Mouse (Mus musculus): ENCODE results near the gene Klk13. TPM values are rescaled to one million over a fixed set of nuclear protein-coding genes. Genes with fewer than 3 reads are reported as not detected.
"Not testable (repeated sequence)": the region's sequence is repeated elsewhere in the genome, so short reads cannot be mapped to it uniquely, and the experiment has no call there.

The Klk13 gene
- total and polyA plus RNA-seq, 3 experiments = 0.27 TPM; not detected in 2

GRCm38 (mm10) chr7:43672581-43673260 is 39.6 kb upstream of the Klk13 start:
- TF ChIP-seq TAL1 (conservative IDR thresholded peaks at IDR 0.05; ENCODE audit: low read depth, low read length) = no peak
- no peak for TF ChIP-seq POLR2AphosphoS5 (IDR thresholded peaks at IDR 0.05; ENCODE audit: insufficient replicate concordance, low read depth, low read length)
- ATAC-seq (ENCODE audit: extremely low read depth, insufficient number of reproducible peaks, low FRiP score, poor library complexity, severe bottlenecking) (no peak), DNase-seq (ENCODE audit: low spot score) (no peak)
- Histone ChIP-seq H3K9me3 (replicated peaks) (0 out of 2 replicates have a peak, but pooled peaks cover 5% of the 10 kb centered on the region), H3K27me3 (ENCODE audit: insufficient read depth, low read length) (no peaks in the 10 kb centered on the region), H3K4me3 (ENCODE audit: low read depth, low read length) (peak overlapping the region; percentile 75), H3K36me3 (replicated peaks) (peaks cover 46% of the 10 kb centered on the region), H3K4me1 (ENCODE audit: insufficient read depth, low read depth, low read length) (peaks cover 27% of the 10 kb centered on the region)

- Histone ChIP-seq H3K36me3 (replicated peaks) (peaks cover 52% of the 10 kb centered on the region), H3K4me3 (ENCODE audit: low read depth, low read length) (no peak overlapping the region; the same call in 1 of the 2 replicates), H3K9me3 (replicated peaks) (0 out of 2 replicates have a peak, but pooled peaks cover 5% of the 10 kb centered on the region), H3K4me1 (ENCODE audit: insufficient read depth, low read depth, low read length) (peaks cover 27% of the 10 kb centered on the region), H3K27me3 (ENCODE audit: insufficient read depth, low read length) (no peaks in the 10 kb centered on the region)
- no peak for ATAC-seq (ENCODE audit: extremely low read depth, insufficient number of reproducible peaks, low FRiP score, poor library complexity, severe bottlenecking)
- DNase-seq (ENCODE audit: low spot score) = no peak
- TF ChIP-seq GATA1 (IDR thresholded peaks at IDR 0.05; ENCODE audit: borderline replicate concordance, low read length) = no peak
- TF ChIP-seq POLR2AphosphoS5 (IDR thresholded peaks at IDR 0.05; ENCODE audit: insufficient replicate concordance, low read depth, low read length) = no peak
- TF ChIP-seq CTCF (IDR thresholded peaks at IDR 0.05; ENCODE audit: low read depth, low read length) = no peak
- TF ChIP-seq GATA2 (IDR thresholded peaks at IDR 0.05; ENCODE audit: borderline replicate concordance, low read depth, low read length) = no peak
- TF ChIP-seq TAL1 (conservative IDR thresholded peaks at IDR 0.05; ENCODE audit: low read depth, low read length) = no peak
These were observed 37.3 kb upstream of the Klk13 start for GRCm38 (mm10) chr7:43675091-43675490.

GRCm38 (mm10) chr7:43678517-43678916 is 33.9 kb upstream of the Klk13 start:
- ATAC-seq (ENCODE audit: extremely low read depth, insufficient number of reproducible peaks, low FRiP score, poor library complexity, severe bottlenecking) = 0 out of 2 replicates have a peak, but pooled peaks have one; percentile 36
- Histone ChIP-seq H3K4me3 (ENCODE audit: low read depth, low read length) (no peak overlapping the region), H3K4me1 (ENCODE audit: insufficient read depth, low read depth, low read length) (peaks cover 8% of the 10 kb centered on the region), H3K27me3 (ENCODE audit: insufficient read depth, low read length) (no peaks in the 10 kb centered on the region), H3K36me3 (replicated peaks) (peaks cover 49% of the 10 kb centered on the region), H3K9me3 (replicated peaks) (0 out of 2 replicates have a peak, but pooled peaks cover 5% of the 10 kb centered on the region)
- TF ChIP-seq POLR2AphosphoS5 (IDR thresholded peaks at IDR 0.05; ENCODE audit: insufficient replicate concordance, low read depth, low read length) = no peak
- no peak for TF ChIP-seq GATA2 (IDR thresholded peaks at IDR 0.05; ENCODE audit: borderline replicate concordance, low read depth, low read length)
- no peak for TF ChIP-seq TAL1 (conservative IDR thresholded peaks at IDR 0.05; ENCODE audit: low read depth, low read length)
- no peak for TF ChIP-seq GATA1 (IDR thresholded peaks at IDR 0.05; ENCODE audit: borderline replicate concordance, low read length)
- TF ChIP-seq CTCF (IDR thresholded peaks at IDR 0.05; ENCODE audit: low read depth, low read length) = peak; percentile 72
- DNase-seq (ENCODE audit: low spot score) = no peak

- Histone ChIP-seq H3K4me1 (ENCODE audit: insufficient read depth, low read depth, low read length) (no peaks in the 10 kb centered on the region), H3K36me3 (replicated peaks) (peaks cover 26% of the 10 kb centered on the region), H3K4me3 (ENCODE audit: low read depth, low read length) (no peak overlapping the region), H3K9me3 (replicated peaks) (0 out of 2 replicates have a peak, but pooled peaks cover 5% of the 10 kb centered on the region), H3K27me3 (ENCODE audit: insufficient read depth, low read length) (peaks cover 2% of the 10 kb centered on the region; the same call in 1 of the 2 replicates)
- no peak for TF ChIP-seq POLR2AphosphoS5 (IDR thresholded peaks at IDR 0.05; ENCODE audit: insufficient replicate concordance, low read depth, low read length)
- TF ChIP-seq CTCF (IDR thresholded peaks at IDR 0.05; ENCODE audit: low read depth, low read length) = peak; percentile 67
- peak; percentile 40 for DNase-seq (ENCODE audit: low spot score)
- ATAC-seq (ENCODE audit: extremely low read depth, insufficient number of reproducible peaks, low FRiP score, poor library complexity, severe bottlenecking) = no peak
These were observed 31.4 kb upstream of the Klk13 start for GRCm38 (mm10) chr7:43680960-43681359.

- not testable (repeated sequence) for H3K9me3 ChIP-seq (replicated peaks); H3K27me3 ChIP-seq (ENCODE audit: insufficient read depth, low read length); H3K4me3 ChIP-seq (ENCODE audit: low read depth, low read length); DNase-seq (ENCODE audit: low spot score); H3K4me1 ChIP-seq (ENCODE audit: insufficient read depth, low read depth, low read length); ATAC-seq (ENCODE audit: extremely low read depth, insufficient number of reproducible peaks, low FRiP score, poor library complexity, severe bottlenecking)
- H3K36me3 ChIP-seq (replicated peaks) = peaks cover 11% of the 10 kb centered on the region
These were observed 29.9 kb upstream of the Klk13 start for GRCm38 (mm10) chr7:43682511-43682910.

- H3K9me3 ChIP-seq (replicated peaks) = no peaks in the 10 kb centered on the region
- H3K4me3 ChIP-seq (ENCODE audit: low read depth, low read length) = no peak overlapping the region
- TF ChIP-seq GATA2 (IDR thresholded peaks at IDR 0.05; ENCODE audit: borderline replicate concordance, low read depth, low read length) = no peak
- TF ChIP-seq POLR2AphosphoS5 (IDR thresholded peaks at IDR 0.05; ENCODE audit: insufficient replicate concordance, low read depth, low read length) = no peak
- no peak for TF ChIP-seq TAL1 (conservative IDR thresholded peaks at IDR 0.05; ENCODE audit: low read depth, low read length)
- TF ChIP-seq CTCF (IDR thresholded peaks at IDR 0.05; ENCODE audit: low read depth, low read length) = no peak
- TF ChIP-seq GATA1 (IDR thresholded peaks at IDR 0.05; ENCODE audit: borderline replicate concordance, low read length) = no peak
- no peak for ATAC-seq (ENCODE audit: extremely low read depth, insufficient number of reproducible peaks, low FRiP score, poor library complexity, severe bottlenecking)
- no peaks in the 10 kb centered on the region for H3K4me1 ChIP-seq (ENCODE audit: insufficient read depth, low read depth, low read length)
- DNase-seq (ENCODE audit: low spot score) = no peak
- H3K27me3 ChIP-seq (ENCODE audit: insufficient read depth, low read length) = peaks cover 2% of the 10 kb centered on the region; the same call in 1 of the 2 replicates
- no peaks in the 10 kb centered on the region for H3K36me3 ChIP-seq (replicated peaks)
These were observed 27.3 kb upstream of the Klk13 start for GRCm38 (mm10) chr7:43685088-43685487.

- ATAC-seq (ENCODE audit: extremely low read depth, insufficient number of reproducible peaks, low FRiP score, poor library complexity, severe bottlenecking) = no peak
- no peak for DNase-seq (ENCODE audit: low spot score)
- H3K27me3 ChIP-seq (ENCODE audit: insufficient read depth, low read length) = no peaks in the 10 kb centered on the region
These were observed 22.2 kb upstream of the Klk13 start, which contains the start of gene Klk14 for GRCm38 (mm10) chr7:43690118-43690517. Gene Klk14 (plus strand): TSS chr7:43690418.

More at GRCm38 (mm10) chr7:43690118-43690517, 22.2 kb upstream of the Klk13 start, which contains the start of gene Klk14:
- H3K4me3 ChIP-seq (ENCODE audit: low read depth, low read length) = no peak within 1 kb of the TSS
- TF ChIP-seq POLR2AphosphoS5 (IDR thresholded peaks at IDR 0.05; ENCODE audit: insufficient replicate concordance, low read depth, low read length) (no peak), GATA1 (IDR thresholded peaks at IDR 0.05; ENCODE audit: borderline replicate concordance, low read length) (no peak), TAL1 (conservative IDR thresholded peaks at IDR 0.05; ENCODE audit: low read depth, low read length) (no peak), CTCF (IDR thresholded peaks at IDR 0.05; ENCODE audit: low read depth, low read length) (no peak), GATA2 (IDR thresholded peaks at IDR 0.05; ENCODE audit: borderline replicate concordance, low read depth, low read length) (no peak)
- H3K9me3 ChIP-seq (replicated peaks) = no peaks in the 10 kb centered on the region
- H3K36me3 ChIP-seq (replicated peaks) = no peaks in the 10 kb centered on the region
- H3K4me1 ChIP-seq (ENCODE audit: insufficient read depth, low read depth, low read length) = no peaks in the 10 kb centered on the region

All from G1E (cell line).